Mouse (Mus musculus) urinary bladder, postnatal 10 days (tissue): ENCODE results near the gene Kcns3.

Source experiments
- DNase-seq: peaks from one replicate; pipeline ENCODE4 v3.0.0; 2022; ENCODE audit warnings: low spot score

The Kcns3 gene

DNA sequence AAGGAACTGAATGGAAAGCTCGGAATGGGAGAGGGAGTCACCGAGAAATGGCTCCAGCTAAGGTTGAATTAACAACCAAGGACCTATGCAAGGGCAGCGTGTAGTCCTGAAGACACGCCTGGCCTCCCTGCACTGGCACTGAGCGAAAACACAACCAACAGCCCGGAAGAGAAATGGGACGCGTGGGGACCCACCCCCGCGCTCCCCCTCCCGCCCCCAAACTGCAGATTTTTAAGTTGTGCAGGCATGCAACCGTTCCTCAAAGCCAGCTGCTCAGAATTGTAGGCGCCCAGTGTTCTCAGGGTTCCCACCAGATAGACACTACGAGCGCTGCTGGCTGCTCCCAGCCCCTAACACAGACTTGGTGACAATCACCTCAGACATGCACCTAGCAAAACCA lies at the start of gene Kcns3:
Gene Kcns3 (minus strand): TSS at position 42 of the 400 bp plus-strand sequence.
- DNase-seq, result no peak

DNA sequence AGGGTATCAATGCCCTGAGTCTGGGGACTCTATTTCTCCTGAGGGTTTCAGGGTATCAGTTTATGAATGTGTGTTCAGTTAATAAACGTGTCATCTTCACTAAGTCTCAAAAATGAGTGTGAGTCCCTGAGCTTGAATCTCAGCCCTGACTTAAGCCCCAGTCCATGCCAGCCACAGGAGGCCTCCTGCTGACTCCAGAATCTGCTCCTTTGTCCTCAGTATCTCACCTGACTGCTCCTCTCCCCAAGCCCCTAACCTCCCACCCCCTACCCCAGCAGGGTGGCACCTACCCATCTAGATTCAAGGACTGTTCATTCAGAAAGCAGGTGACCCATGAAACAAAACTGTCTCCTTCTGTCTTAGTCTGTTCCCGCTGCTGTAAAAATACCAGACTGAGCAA lies 47.7 kb upstream of the Kcns3 start:
- DNase-seq, result no peak

DNA sequence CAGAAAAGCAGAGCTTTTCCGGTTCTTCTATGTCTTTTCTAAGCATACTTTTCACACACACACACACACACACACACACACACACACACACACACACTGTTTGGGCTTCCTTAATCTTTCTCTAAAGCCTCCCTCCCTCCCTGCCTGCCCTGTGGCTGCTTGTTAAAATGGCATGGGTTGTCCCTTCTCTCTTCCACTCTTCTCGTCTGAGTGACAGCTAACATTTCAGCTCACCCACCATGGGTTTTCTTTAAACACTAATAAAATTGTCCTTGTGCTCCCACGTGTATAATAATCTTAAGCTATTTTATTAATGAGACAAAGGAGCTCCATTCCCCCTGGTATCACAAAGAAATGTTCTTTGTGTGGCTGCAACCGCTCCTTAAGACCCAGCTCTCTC lies 47.2 kb upstream of the Kcns3 start:
- no peak for DNase-seq

GRCm38 (mm10) chr12:11196830-11197229 lies 46.0 kb upstream of the Kcns3 start:
- DNase-seq, result no peak

DNA sequence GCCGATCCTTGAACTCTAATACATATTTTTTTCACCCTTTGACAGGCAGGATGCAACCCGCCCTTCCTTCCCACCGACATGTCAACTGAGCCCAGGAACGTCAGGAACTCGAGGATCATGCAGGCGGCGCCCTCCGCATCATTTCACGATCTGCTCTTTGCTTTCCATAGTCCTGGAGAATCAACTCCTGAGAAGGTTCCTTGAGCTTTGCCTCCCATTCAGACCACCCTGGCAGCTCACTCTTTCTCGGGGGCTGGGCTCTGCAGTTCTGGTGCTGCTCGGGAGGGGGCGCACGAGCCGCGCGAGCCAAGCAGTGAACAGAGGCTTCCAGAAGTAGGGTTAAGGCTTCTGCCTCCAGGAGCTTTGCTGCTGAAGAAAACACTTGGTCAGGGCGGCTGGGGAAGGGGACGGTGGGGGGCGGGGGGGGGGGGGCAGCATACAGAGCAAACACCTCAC lies 45.3 kb upstream of the Kcns3 start:
- peak; percentile 35 for DNase-seq

- DNase-seq, result no peak
Observed at GRCm38 (mm10) chr12:11195031-11195430, 44.2 kb upstream of the Kcns3 start.

- peak; percentile 62 for DNase-seq
Observed at GRCm38 (mm10) chr12:11178486-11179154, 27.8 kb upstream of the Kcns3 start.

GRCm38 (mm10) chr12:11177408-11178394 lies 26.8 kb upstream of the Kcns3 start:
- DNase-seq, result no peak

GRCm38 (mm10) chr12:11158670-11159069 lies 7.8 kb upstream of the Kcns3 start:
- no peak for DNase-seq

DNA sequence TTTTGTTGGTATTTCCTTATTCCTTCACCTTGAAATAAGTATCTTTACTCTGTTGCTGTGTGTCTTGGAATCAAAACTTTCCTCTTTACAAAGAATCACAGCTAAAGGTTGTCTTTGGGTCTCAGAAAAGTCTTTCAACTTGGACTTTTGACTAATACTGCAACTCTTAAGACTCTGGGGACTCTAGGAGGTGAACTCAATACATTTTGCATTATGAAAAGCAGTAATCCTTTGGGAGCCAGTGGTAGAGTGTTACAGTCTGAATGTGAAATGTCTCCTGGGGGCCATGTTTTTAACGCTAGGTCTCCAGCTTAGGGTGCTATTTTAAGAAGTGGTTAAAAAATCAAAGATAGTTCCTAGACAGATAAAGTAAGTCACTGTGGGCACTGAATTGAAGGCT lies 4.3 kb upstream of the Kcns3 start:
- DNase-seq, result no peak

DNA sequence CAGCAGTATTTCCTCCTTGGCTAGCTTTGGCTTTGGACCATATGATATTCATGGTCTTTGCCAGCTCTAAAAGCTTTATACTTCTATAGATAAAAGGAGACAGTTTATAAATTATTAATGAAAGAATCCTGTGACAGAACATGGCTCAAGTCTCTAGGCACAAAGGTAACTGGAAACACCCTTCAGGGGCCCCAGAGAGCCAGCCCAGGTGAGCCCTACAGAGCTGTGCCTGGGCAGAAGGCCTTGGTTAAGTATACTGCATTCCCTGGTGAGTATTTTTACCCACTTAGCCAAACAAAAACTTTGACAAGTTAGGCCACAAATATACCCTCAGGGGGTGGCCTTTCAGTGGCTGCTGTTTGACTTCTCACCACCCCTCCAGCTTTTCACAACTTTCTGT lies 2.7 kb upstream of the Kcns3 start:
- no peak for DNase-seq

DNA sequence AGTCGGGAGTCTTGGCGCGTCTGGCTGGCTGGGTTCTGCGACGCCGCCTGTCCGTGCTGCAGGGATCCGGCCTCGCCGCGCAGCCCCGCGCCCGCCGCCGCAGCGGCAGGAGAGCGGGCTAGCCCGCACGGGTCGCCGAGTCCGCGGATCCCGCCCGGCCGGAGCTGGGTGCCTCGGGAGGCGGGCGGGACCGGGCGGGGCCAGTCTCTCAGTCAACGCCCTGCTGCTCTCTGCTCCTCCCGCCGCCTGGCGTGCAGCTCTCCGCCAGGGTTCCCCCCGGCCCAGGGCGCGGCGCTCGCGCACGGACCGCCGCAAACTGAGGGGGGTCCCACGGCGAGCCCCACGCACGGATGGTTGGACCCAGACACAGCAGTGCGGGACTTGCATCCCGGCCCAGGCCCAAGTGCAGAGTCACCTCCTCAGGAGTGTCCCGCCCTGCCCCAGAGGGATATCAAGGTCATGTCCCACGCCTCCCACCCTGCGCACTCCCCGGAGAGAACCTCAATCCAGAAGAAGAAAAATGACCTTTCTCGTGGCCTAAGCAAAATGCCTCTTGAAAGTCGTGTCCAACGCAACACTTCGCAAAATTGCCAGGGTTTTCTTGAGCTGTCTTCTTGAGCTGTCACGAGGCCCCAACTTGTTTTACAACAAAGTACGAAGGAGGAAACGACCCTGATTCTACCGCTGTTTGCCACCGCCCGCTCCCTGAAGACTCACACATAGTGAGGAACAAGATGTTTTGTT lies 492 bp downstream of the Kcns3 start:
- DNase-seq, result no peak

DNA sequence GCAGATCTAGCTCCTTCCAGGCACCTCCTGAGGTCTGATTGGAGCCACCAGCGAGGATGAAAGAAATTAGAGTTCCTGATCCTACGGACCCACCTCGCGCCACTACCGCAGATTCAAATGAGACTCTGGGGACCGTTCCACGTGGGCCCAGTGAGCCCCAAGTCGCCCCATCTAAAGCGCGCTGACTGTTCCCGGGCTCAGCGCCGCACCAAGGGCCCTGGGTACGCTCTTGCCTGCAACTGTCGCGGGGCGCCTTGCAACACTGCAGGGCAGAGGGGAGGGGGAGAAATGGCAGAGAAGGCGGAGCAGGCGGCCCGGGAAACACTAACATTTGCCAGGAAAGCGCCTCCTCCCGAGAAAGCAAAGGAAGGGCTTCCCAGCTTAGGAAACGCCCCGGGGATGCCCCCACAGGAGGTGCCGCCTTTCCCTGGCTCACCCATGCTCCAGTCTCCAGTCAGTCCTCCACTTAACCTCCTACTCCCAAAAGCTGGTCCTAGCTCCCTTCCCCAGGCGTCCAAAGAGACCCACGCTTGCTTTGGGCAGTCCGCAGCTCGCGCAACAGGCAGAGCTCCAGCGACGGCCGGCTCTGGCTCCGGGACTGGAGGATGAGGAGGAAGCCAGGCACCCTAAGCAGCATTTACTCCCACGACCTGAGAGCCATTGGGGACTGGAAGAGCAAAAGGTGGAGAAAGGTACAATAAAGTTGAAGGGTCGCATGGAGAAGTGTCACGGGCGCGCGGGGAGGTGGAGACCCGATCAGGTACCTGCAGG lies 1.2 kb downstream of the Kcns3 start:
- DNase-seq, result no peak

GRCm38 (mm10) chr12:11149121-11149420 lies 1.8 kb downstream of the Kcns3 start:
- no peak for DNase-seq

DNA sequence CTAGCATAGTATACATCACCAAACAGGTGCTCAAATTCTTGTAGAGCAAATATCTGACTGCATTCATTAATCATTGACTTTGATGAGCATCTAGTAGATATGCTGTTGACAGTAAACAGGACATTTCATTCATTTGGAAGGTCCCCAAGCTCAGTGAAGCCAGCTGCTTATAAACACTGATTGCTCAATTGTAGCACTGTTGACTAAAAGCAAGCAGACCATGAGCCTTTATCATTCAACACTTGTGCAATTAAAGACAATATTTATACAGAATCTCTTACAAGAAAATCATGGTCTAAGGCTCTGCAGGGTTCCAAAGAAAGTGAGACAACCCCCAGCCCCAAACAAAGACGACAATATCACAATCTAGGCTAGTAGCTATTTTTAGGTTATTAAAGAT lies 6.0 kb downstream of the Kcns3 start:
- no peak for DNase-seq

GRCm38 (mm10) chr12:11132418-11132817 lies 18.4 kb downstream of the Kcns3 start:
- DNase-seq, result no peak

- DNase-seq, result no peak
Observed at GRCm38 (mm10) chr12:11129188-11129587, 21.7 kb downstream of the Kcns3 start.

- no peak for DNase-seq
Observed at GRCm38 (mm10) chr12:11126186-11126759, 24.6 kb downstream of the Kcns3 start.

DNA sequence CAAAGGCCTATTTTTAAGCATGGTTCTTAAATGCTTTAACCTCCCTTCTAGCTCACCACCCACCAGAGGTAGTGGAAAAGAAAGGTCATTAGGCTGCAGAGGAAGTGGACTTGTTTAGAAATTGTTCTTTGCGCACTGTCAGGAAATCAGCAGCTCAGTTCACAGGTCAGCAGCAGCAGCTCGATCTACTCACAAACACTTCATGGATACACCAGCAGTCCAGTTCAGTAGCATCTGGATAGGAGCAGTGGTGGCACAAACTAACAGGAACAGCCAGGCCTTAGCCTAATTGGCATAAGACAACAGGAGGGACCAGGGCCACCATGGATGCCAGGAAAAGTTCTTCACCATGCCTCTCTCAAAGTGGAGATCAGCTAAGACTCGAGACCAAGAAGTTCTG lies 49.3 kb downstream of the Kcns3 start:
- no peak for DNase-seq

DNA sequence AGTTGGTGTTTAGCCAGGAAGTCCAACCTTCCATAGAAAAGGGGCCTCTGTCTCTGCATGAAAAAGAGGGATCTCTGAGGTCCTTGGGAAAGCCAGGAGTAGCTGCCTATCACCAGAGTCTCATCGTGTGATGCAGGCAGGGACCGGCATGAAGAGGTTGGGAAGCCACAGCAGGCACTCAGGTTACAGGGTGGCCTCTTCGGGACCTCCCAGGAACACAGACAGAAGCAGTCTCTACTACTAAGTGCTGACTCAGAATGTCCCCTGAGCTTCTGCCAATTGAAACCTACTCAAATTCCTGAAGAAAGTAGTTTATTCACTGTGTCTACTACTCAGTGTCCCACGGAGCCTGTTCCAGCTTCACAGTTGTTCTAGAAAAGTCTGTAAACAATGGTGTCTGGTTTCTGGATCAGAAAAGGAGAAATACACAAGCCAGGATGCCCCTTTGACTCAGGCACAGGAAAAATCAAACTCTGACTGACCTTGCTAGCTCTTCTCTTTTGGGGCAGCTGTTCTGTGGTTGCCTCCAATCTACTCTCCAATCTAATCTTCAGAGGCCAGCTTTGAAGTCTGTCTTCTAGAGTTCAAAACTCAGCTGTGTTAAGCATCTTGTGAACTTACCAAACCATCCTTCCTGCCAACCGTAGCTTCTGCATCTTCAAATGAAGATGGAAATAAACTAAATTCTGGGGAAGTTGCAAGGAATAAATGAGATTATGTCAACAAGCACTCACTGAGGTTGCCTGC lies 62.1 kb downstream of the Kcns3 start:
- DNase-seq, result no peak

DNA sequence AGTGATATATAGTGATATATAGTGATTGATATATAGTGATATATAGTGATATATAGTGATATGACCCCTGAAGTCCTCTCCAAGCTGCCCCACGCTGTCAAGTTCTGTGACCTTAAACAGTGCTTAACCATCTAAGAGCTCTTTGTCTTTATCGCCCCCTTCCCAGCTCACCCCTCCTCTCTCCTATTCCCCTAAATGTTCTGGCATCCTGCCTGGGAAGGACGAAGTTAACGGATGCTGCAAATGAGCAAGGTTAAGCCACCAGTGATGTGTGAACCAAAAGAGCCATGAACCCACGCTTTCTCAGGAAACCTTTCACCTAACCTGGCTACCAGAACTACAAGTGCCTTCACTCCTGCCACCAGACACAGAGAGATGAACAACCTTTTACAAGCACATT lies 64.0 kb downstream of the Kcns3 start:
- no peak for DNase-seq
